Mouse (Mus musculus) urinary bladder, postnatal 36 days (tissue): ENCODE results near the gene Ccdc32.
"Not testable (repeated sequence)": the region's sequence is repeated elsewhere in the genome, so short reads cannot be mapped to it uniquely, and the experiment has no call there.

Experiments used
- DNase-seq, 2 experiments: peaks; one replicate each; pipeline ENCODE4 v3.0.0; 2022; ENCODE audit warnings: low spot score in 2 of 2, mixed read lengths in 1 of 2

Gene Ccdc32

GRCm38 (mm10) chr2:119028941-119029551, at the start of gene Ccdc32:
TSS of gene Ccdc32 (minus strand) at chr2:119029393.
- peak; percentile 94 to 96 for DNase-seq

- DNase-seq = no peak
Observed at GRCm38 (mm10) chr2:119072397-119072796, 43.2 kb upstream of the Ccdc32 start.

- DNase-seq = no peak
Observed at GRCm38 (mm10) chr2:119060139-119060538, 30.9 kb upstream of the Ccdc32 start.

- no peak for DNase-seq
Observed at GRCm38 (mm10) chr2:119050132-119050650, 21.0 kb upstream of the Ccdc32 start.

- DNase-seq = no peak
Observed at GRCm38 (mm10) chr2:119047849-119048248, 18.7 kb upstream of the Ccdc32 start.

- peak; percentile 95 to 99 for DNase-seq
Observed at GRCm38 (mm10) chr2:119046649-119047611, 17.7 kb upstream of the Ccdc32 start, which contains the start of gene Knl1. TSS of gene Knl1 (plus strand) at chr2:119047119.

- DNase-seq = no peak
Observed at GRCm38 (mm10) chr2:119045163-119045562, 16.0 kb upstream of the Ccdc32 start.

- no peak for DNase-seq
Observed at GRCm38 (mm10) chr2:119040882-119041281, 11.7 kb upstream of the Ccdc32 start.

- DNase-seq = no peak
Observed at GRCm38 (mm10) chr2:119035397-119035745, 6.2 kb upstream of the Ccdc32 start.

GRCm38 (mm10) chr2:119034656-119035396, 5.6 kb upstream of the Ccdc32 start, which contains the start of gene Rpusd2:
TSS of gene Rpusd2 (plus strand) at chr2:119034790.
- peak; percentile 85 to 92 for DNase-seq

GRCm38 (mm10) chr2:119032191-119032590, 3.0 kb upstream of the Ccdc32 start:
- DNase-seq = no peak

GRCm38 (mm10) chr2:119026951-119027350, 2.2 kb downstream of the Ccdc32 start:
- no peak for DNase-seq

- DNase-seq = no peak
Observed at GRCm38 (mm10) chr2:119025239-119025616, 4.0 kb downstream of the Ccdc32 start.

- no peak for DNase-seq
Observed at GRCm38 (mm10) chr2:119024536-119025238, 4.5 kb downstream of the Ccdc32 start.

GRCm38 (mm10) chr2:119023154-119023660, 6.0 kb downstream of the Ccdc32 start:
- DNase-seq = no peak

- DNase-seq = no peak
Observed at GRCm38 (mm10) chr2:119019538-119019937, 9.7 kb downstream of the Ccdc32 start.

- DNase-seq = no peak
Observed at GRCm38 (mm10) chr2:119019131-119019530, 10.1 kb downstream of the Ccdc32 start.

GRCm38 (mm10) chr2:119018391-119019122, 10.6 kb downstream of the Ccdc32 start:
- peak in 1 of 2 experiments; percentile 11 for DNase-seq

GRCm38 (mm10) chr2:119017647-119018046, 11.5 kb downstream of the Ccdc32 start:
- DNase-seq = no peak

GRCm38 (mm10) chr2:119016312-119016711, 12.9 kb downstream of the Ccdc32 start:
- DNase-seq = not testable (repeated sequence)
